Mouse (Mus musculus): Measurements from ENCODE around the gene AU021092. TPM values are rescaled to one million over a fixed set of nuclear protein-coding genes. Genes with fewer than 3 reads are reported as not detected.
A peak's percentile ranks its signal among the peaks of the same experiment; 100 is the strongest.

AU021092 gene
- 3.0 and 3.7 TPM in 2 replicates for polyA plus RNA-seq (2015; fragmentation: Nextera tagmentation; extraction: Ambion mirVana)

DNA sequence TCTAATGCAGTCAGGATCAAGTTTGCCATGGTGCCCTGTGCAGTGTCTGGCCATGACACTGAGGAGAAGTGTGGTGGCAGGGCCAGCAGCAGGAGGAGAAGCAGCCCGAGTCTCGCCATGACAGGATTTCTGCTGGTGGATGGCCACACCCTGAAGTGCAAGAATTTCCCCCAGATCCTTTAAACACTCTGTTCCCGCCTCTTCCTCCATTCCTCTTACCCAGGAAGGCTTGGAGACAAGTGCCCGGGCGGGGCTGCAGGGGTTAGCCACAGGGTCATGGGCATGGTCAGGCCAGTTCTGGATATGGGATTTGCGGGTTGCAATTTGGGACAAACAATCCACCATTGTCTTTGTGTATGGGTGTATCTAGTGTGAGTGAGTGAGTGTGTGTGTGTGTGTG is at the start of gene AU021092:
Gene AU021092, minus strand, starts transcription at position 160 of the 400 bp plus-strand sequence.
- Histone ChIP-seq H3K4me1 (peaks cover 2% of the 10 kb centered on the region), H3K4me3 (no peak within 1 kb of the TSS), H3K27me3 (replicated peaks) (0 out of 2 replicates have a peak, but pooled peaks cover 7% of the 10 kb centered on the region), H3K4me2 (no peak within 1 kb of the TSS), H3K36me3 (no peaks in the 10 kb centered on the region), H3K9ac (no peak within 1 kb of the TSS), H3K9me3 (no peaks in the 10 kb centered on the region), H3K27ac (replicated peaks) (no peak within 1 kb of the TSS)
- ATAC-seq (ENCODE audit: extremely low read depth, insufficient number of reproducible peaks, low FRiP score, low TSS enrichment) = no peak
- 58% methylated on average over 6 of the region's 6 CpGs for WGBS

DNA sequence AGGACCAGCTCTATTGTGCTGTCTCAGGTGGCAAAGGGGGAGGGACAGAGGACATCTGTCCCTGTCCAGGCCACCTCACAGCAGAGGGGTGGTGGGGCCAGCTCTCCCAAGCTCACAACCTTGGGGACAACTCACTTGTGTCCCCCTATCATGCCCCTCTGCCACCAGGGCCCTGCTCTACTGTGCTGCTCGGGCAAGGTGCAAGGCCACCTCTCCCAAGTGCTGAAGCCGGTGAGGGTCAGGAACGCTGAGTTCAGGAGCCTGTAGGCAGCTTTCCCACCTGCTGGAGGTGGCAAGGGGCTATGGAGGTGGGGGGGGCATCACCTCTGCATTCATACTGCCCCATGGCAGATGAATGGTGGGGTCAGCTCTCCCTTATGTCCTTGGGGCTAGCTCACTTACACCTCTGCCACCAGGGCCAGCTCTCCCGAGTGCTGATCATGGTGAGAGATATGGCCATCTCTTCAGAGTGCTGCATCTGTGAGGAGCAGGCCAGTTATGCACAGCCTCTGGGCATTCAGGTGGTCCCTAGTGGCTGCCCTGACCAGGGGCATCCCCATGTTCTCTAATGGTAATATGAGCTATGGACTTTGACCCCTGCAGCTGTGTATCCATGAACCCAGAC is 49.4 kb upstream of the AU021092 start:
- no peaks in the 10 kb centered on the region for H3K9me3 ChIP-seq
- H3K27ac ChIP-seq (replicated peaks) = no peak overlapping the region
- no peaks in the 10 kb centered on the region for H3K4me1 ChIP-seq
- H3K9ac ChIP-seq = no peak overlapping the region
- ATAC-seq (ENCODE audit: extremely low read depth, insufficient number of reproducible peaks, low FRiP score, low TSS enrichment) = no peak
- H3K36me3 ChIP-seq = no peaks in the 10 kb centered on the region
- no peak overlapping the region for H3K4me2 ChIP-seq
- H3K27me3 ChIP-seq (replicated peaks) = no peaks in the 10 kb centered on the region
- no peak overlapping the region for H3K4me3 ChIP-seq
- 72% methylated on average over 4 of the region's 4 CpGs for WGBS

DNA sequence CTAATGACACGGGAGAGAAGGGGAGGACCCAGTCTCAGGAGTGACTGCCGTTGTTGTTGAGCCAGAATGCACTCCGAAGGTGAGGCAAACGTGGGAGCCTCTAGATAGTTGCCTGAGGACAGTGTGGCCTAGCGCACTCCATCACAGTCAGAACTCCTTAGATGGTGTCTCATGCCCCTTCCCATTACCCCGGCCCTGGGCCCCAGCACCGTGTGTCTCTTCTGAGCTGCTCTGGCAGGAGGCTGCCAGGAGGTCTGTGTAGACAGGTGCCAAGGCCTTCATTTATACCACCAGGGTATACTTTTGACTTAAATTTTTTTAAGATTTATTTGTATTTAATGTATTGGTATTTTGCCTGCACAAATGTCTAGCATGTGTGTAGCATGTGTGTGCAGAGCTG is 41.8 kb upstream of the AU021092 start:
- H3K4me1 ChIP-seq = no peaks in the 10 kb centered on the region
- WGBS = 82% methylated on average over 7 of the region's 7 CpGs
- H3K27me3 ChIP-seq (replicated peaks) = no peaks in the 10 kb centered on the region
- H3K4me2 ChIP-seq = no peak overlapping the region
- no peak for ATAC-seq (ENCODE audit: extremely low read depth, insufficient number of reproducible peaks, low FRiP score, low TSS enrichment)
- H3K9me3 ChIP-seq = peaks cover 8% of the 10 kb centered on the region; the same call in 1 of the 2 replicates
- H3K4me3 ChIP-seq = no peak overlapping the region
- H3K9ac ChIP-seq = no peak overlapping the region
- no peak overlapping the region for H3K27ac ChIP-seq (replicated peaks)
- H3K36me3 ChIP-seq = no peaks in the 10 kb centered on the region

DNA sequence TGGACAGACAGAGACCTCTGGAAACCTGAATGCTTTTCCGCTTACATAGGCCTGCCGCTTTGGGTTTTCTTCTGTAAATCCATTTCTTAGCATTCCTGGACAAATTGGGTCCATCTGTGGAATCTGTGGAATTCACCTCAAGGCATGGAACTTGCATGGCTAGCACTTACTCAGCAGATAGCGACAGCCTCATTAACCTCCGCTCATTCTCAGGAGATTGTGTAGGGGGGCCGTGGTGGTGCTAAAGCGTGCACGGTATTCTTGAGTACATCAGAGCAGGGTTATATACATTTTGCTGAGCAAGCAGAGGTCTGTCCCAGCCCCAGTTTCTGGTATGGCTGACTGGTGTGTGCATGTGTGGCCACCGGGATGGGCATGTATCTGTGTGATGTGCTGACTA is 41.1 kb upstream of the AU021092 start:
- WGBS = 65% methylated on average over 8 of the region's 8 CpGs
- ATAC-seq (ENCODE audit: extremely low read depth, insufficient number of reproducible peaks, low FRiP score, low TSS enrichment) = no peak
- Histone ChIP-seq H3K9me3 (peaks cover 8% of the 10 kb centered on the region; the same call in 1 of the 2 replicates), H3K27ac (replicated peaks) (no peak overlapping the region), H3K27me3 (replicated peaks) (no peaks in the 10 kb centered on the region), H3K36me3 (no peaks in the 10 kb centered on the region), H3K4me2 (no peak overlapping the region), H3K4me3 (no peak overlapping the region), H3K9ac (no peak overlapping the region), H3K4me1 (no peaks in the 10 kb centered on the region)

DNA sequence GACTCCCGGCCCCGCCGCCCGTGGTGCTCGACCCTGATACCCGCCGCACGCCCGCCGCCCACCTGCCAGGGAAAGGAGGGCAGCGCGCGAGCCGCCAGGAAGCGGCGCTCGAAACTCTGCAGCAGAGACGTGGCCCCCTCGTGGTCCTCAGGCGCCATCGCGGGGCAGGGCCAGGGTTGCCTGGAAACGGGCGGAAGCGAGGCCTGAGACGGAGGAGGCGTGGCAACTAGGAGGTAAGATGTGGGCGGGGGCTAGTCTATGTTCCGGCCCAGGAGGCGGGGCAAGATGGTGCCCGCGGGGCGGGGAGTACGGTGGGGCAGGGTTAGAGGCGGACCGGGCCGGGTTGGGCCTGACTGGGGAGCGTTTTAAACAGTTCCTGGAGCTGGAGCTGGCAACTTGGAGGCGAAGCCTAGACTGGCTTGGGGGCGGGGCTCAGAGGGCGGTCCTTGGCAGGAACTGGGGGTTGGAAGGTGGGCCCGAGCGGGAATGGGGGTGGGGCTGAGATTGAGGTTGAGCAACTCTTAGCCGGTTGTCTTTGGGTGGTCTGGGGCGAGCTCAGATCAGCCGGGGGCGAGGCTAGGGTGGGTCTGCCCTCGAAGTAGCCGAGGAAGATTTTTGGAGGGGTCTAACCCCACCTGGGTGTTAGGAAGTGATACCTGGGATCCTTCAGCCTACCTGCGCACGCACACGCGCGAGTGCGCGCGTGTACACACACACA is 33.8 kb upstream of the AU021092 start, which contains the start of gene Eef2kmt:
Gene Eef2kmt, minus strand, starts transcription at position 205 of the 718 bp plus-strand sequence.
- 1% methylated on average over 56 of the region's 57 CpGs for WGBS
- Histone ChIP-seq H3K4me1 (peaks cover 17% of the 10 kb centered on the region), H3K4me2 (peak within 1 kb of the TSS; percentile 87), H3K4me3 (peak within 1 kb of the TSS; percentile 80), H3K9ac (peak within 1 kb of the TSS; percentile 90), H3K27me3 (replicated peaks) (no peaks in the 10 kb centered on the region), H3K27ac (replicated peaks) (peak within 1 kb of the TSS; percentile 85), H3K9me3 (no peaks in the 10 kb centered on the region), H3K36me3 (peaks cover 11% of the 10 kb centered on the region)
- ATAC-seq (ENCODE audit: extremely low read depth, insufficient number of reproducible peaks, low FRiP score, low TSS enrichment) = peak; percentile 96

DNA sequence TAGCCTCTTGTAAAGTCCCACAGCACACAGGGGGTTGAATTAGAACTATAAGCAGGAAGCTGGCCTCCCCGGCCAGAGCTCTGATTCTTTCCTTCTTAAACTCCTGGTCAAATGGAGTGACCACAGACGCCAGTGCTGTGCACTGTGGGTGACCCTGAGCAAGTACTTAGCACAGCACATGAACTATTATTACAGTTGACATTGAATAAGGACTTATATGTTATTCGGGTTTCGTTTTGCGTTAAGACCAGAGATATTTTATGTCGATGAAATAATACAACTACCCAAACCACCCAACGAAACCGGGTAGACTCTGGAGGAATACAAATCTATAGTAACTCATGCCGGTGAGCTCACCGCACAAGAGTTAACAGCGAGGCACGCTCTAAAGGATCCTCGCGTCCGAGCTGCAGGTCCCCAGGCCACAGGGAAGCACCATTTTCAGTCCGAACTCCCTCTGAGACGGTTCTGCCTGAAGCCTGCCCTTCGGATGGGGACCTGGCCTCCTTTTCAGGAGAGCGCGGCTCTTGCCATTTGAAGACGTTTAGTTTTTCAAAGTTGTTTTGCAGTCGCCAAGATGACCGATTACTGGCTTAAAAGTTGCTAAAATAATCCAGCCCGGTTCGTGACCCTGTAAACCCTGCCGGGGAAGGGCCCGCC is 33.1 kb upstream of the AU021092 start:
- Histone ChIP-seq H3K4me2 (peak overlapping the region; percentile 87), H3K27ac (replicated peaks) (peak overlapping the region; percentile 85), H3K4me1 (peaks cover 17% of the 10 kb centered on the region), H3K9me3 (no peaks in the 10 kb centered on the region), H3K27me3 (replicated peaks) (no peaks in the 10 kb centered on the region), H3K9ac (peak overlapping the region; percentile 90), H3K36me3 (peaks cover 17% of the 10 kb centered on the region), H3K4me3 (peak overlapping the region; percentile 80)
- ATAC-seq (ENCODE audit: extremely low read depth, insufficient number of reproducible peaks, low FRiP score, low TSS enrichment) = no peak
- 2% methylated on average over 27 of the region's 27 CpGs for WGBS

DNA sequence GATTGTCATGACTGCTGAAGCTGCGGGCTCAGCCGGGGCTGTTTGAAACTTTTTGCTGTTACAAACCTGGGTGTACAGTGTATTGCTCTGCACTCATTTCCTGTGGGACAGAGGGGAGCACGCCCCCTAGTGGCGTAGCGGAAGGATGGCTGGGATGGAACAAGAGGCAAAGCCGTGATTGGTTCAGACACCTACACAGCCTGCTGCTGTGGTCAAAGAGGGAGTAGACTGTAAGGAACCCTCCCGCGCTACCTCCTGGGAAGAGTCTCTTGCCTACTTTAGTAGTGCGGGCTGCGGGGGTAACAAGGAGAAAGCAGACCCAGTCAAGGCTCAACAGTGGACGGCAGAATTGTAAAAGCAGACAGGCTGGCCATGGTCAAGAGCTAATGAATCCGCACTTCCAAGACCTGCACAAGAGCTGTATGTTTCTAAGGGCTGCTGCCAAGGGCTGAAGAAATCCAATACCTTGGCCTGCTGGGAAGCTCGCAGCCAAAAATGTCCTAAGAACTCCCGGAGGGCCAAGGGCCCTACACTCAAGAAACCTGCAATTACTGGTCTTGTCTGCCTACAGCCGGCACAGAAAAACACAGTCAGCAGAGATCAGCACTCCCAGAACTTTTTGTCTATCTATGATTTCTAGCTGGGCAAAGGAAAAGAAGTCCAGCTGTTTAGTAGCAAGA is 32.4 kb upstream of the AU021092 start:
- Histone ChIP-seq H3K27me3 (replicated peaks) (no peaks in the 10 kb centered on the region), H3K36me3 (peaks cover 24% of the 10 kb centered on the region), H3K4me2 (peak overlapping the region; percentile 87), H3K4me3 (peak overlapping the region; percentile 80), H3K27ac (replicated peaks) (peak overlapping the region; percentile 85), H3K4me1 (peaks cover 17% of the 10 kb centered on the region), H3K9ac (peak overlapping the region; percentile 90), H3K9me3 (no peaks in the 10 kb centered on the region)
- ATAC-seq (ENCODE audit: extremely low read depth, insufficient number of reproducible peaks, low FRiP score, low TSS enrichment) = peak; percentile 48
- WGBS = 5% methylated on average over 15 of the region's 15 CpGs

DNA sequence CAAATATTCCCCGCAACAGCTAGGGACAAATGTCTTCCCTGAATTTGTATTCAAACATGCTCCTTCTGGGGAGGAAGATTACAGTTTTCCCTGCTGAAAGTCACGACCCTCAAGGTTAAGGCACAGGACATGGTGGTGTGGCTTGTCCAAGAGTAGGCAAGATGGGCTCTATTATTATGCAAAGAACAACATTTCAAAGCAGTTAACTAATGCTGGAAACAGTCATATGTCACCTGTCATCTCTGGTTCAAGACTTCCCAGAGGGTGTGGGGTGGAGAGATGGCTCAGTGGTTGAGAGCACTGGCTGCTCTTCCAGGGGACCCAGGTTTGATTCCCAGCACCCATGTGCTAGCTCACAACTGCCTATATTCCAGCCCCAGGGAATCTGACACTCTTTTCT is 30.2 kb upstream of the AU021092 start:
- no peak for ATAC-seq (ENCODE audit: extremely low read depth, insufficient number of reproducible peaks, low FRiP score, low TSS enrichment)
- no peak overlapping the region for H3K4me3 ChIP-seq
- no peak overlapping the region for H3K9ac ChIP-seq
- no peaks in the 10 kb centered on the region for H3K27me3 ChIP-seq (replicated peaks)
- H3K9me3 ChIP-seq = no peaks in the 10 kb centered on the region
- H3K36me3 ChIP-seq = peaks cover 46% of the 10 kb centered on the region
- peaks cover 17% of the 10 kb centered on the region for H3K4me1 ChIP-seq
- 83% methylated on average over 2 of the region's 2 CpGs for WGBS
- no peak overlapping the region for H3K27ac ChIP-seq (replicated peaks)
- no peak overlapping the region for H3K4me2 ChIP-seq

DNA sequence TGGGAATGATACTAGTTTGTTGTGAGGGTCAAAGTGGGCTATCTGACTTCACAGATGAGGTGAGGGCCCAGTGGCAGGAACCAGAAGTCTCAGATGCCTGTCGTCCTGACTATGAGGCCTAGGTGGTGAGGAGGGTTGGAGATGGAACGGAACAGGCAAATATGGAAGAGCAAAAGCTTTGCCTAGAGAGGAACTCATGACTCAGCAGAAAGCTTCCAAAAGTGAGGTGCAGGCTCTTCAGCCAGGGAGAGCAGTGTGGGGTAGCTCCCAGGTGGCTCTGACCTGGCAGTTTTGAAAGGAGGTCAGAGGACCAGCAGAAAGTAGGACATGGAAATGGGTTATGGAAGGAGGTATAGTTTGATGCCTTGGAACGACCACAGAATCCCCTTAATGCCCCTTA is 28.8 kb upstream of the AU021092 start:
- ATAC-seq (ENCODE audit: extremely low read depth, insufficient number of reproducible peaks, low FRiP score, low TSS enrichment) = no peak
- H3K27me3 ChIP-seq (replicated peaks) = no peaks in the 10 kb centered on the region
- H3K27ac ChIP-seq (replicated peaks) = no peak overlapping the region
- H3K9ac ChIP-seq = no peak overlapping the region
- H3K9me3 ChIP-seq = no peaks in the 10 kb centered on the region
- H3K4me1 ChIP-seq = peaks cover 15% of the 10 kb centered on the region
- no peak overlapping the region for H3K4me3 ChIP-seq
- WGBS = 88% methylated on average over 3 of the region's 3 CpGs
- no peak overlapping the region for H3K4me2 ChIP-seq
- peaks cover 57% of the 10 kb centered on the region for H3K36me3 ChIP-seq

DNA sequence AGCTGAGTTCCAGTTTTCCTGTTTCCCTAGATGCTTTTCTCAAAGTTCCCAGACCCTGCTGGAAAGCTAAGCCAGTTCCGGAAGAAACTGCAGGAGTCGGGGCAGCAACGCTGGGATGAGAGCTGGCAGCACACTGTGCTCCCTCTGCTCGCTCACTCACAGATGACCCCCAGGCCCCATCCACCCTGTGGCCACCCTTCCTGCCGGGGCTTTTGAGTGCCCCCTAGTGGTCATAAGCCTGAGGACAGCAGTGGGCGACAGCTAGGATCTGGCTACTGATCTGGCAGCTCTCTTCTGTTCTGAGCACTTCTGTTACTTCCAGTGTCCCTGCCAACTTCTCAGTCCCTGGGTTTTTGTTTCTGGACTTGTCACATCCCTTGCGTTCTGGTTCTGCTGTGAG is 22.3 kb upstream of the AU021092 start:
- Histone ChIP-seq H3K27ac (replicated peaks) (no peak overlapping the region), H3K4me1 (no peaks in the 10 kb centered on the region), H3K9me3 (no peaks in the 10 kb centered on the region), H3K4me2 (no peak overlapping the region), H3K36me3 (peaks cover 93% of the 10 kb centered on the region), H3K27me3 (replicated peaks) (no peaks in the 10 kb centered on the region), H3K9ac (no peak overlapping the region), H3K4me3 (no peak overlapping the region)
- 28% methylated on average over 7 of the region's 7 CpGs for WGBS
- ATAC-seq (ENCODE audit: extremely low read depth, insufficient number of reproducible peaks, low FRiP score, low TSS enrichment) = peak; percentile 25; the same call in 1 of the 2 replicates

DNA sequence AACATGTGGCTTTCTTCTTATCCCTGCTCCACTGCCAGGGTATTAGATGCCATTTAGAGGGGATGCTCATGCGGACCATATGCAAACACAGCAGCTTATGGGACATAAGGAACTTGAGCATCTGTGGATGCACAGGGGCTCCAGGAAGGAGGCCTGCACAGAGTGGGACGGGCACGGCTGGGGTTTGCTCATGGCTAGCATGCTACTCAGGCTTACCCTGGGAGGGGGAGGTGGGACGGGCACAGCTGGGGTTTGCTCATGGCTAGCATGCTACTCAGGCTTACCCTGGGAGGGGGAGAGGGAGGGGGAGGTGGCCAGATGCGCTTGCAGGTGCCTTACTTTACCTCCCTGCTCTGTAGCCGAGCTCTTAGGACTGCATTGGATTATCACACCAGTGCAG is 20.8 kb upstream of the AU021092 start:
- Histone ChIP-seq H3K4me3 (no peak overlapping the region), H3K9me3 (no peaks in the 10 kb centered on the region), H3K27ac (replicated peaks) (no peak overlapping the region), H3K4me1 (no peaks in the 10 kb centered on the region), H3K27me3 (replicated peaks) (no peaks in the 10 kb centered on the region), H3K4me2 (no peak overlapping the region), H3K9ac (no peak overlapping the region), H3K36me3 (peaks cover 93% of the 10 kb centered on the region)
- no peak for ATAC-seq (ENCODE audit: extremely low read depth, insufficient number of reproducible peaks, low FRiP score, low TSS enrichment)
- 83% methylated on average over 6 of the region's 6 CpGs for whole genome bisulfite sequencing

Measured in heart, embryonic 13.5 days (tissue).